Mouse (Mus musculus) olfactory bulb, adult 2 months (tissue): Measurements from ENCODE around the gene Nupr1l.

Experiments
- CTCF ChIP-seq: fragments of 200-500 bp; IDR thresholded peaks from 2 replicates; pipeline ENCODE4 v1.5.1; 2012; ENCODE audit warnings: low read depth, mild to moderate bottlenecking, low read length, moderate library complexity; ENCODE audit not compliant: insufficient read depth
- POLR2A ChIP-seq: fragments of 200-500 bp; IDR thresholded peaks from 2 replicates; pipeline ENCODE4 v1.6.1; 2012; ENCODE audit warnings: mild to moderate bottlenecking, low read depth, low read length, moderate library complexity; ENCODE audit not compliant: insufficient read depth

GRCm38 (mm10) chr5:129871238-129871637, 37.1 kb upstream of the Nupr1l start:
- no peak for TF ChIP-seq CTCF
- no peak for TF ChIP-seq POLR2A
